Mouse (Mus musculus) stomach, postnatal 0 days (tissue): ENCODE measurements around the gene Borcs5. TPM values are rescaled to one million over a fixed set of nuclear protein-coding genes. Genes with fewer than 3 reads are reported as not detected.

ENCODE experiments used
- ATAC-seq: fragments of 200-750 bp; cut with Nextera tagmentation; 2 replicates; pipeline ENCODE4 v1.8.0; 2017; ENCODE audit not compliant: low FRiP score, low TSS enrichment
- DNase-seq: peaks from one replicate; pipeline ENCODE4 v3.0.0-alpha.2; 2016; ENCODE audit warnings: low spot score
- H3K27ac ChIP-seq: fragments of 300-500 bp; sonication (generic); replicated peaks from 2 replicates; pipeline ENCODE4 v1.5.1; 2014; ENCODE audit warnings: mild to moderate bottlenecking, control low read depth
- H3K27me3 ChIP-seq: fragments of 300-500 bp; sonication (generic); 2 replicates; pipeline ENCODE4 v1.6.1; 2014; ENCODE audit warnings: low read length; ENCODE audit not compliant: control insufficient read depth, insufficient read depth
- H3K36me3 ChIP-seq: fragments of 300-500 bp; sonication (generic); 2 replicates; pipeline ENCODE4 v1.6.1; 2014; ENCODE audit warnings: low read length, mixed read lengths; ENCODE audit not compliant: control insufficient read depth, insufficient read depth
- H3K4me1 ChIP-seq: fragments of 300-500 bp; sonication (generic); replicated peaks from 2 replicates; pipeline ENCODE4 v1.6.1; 2014; ENCODE audit warnings: antibody characterized with exemption; ENCODE audit not compliant: control insufficient read depth, insufficient read depth
- H3K4me2 ChIP-seq: fragments of 300-500 bp; sonication (generic); replicated peaks from 2 replicates; pipeline ENCODE4 v1.6.1; 2014; ENCODE audit warnings: low read depth, mild to moderate bottlenecking, control low read depth, moderate library complexity
- H3K4me3 ChIP-seq: fragments of 300-500 bp; sonication (generic); 2 replicates; pipeline ENCODE4 v1.5.1; 2014; ENCODE audit warnings: low read depth, low read length, control low read depth
- H3K9ac ChIP-seq: fragments of 300-500 bp; sonication (generic); 2 replicates; pipeline ENCODE4 v1.6.1; 2014; ENCODE audit warnings: mild to moderate bottlenecking, low read length, control low read depth, mixed read lengths
- H3K9me3 ChIP-seq: fragments of 300-500 bp; sonication (generic); 2 replicates; pipeline ENCODE4 v1.6.1; 2016; ENCODE audit warnings: low read length; ENCODE audit not compliant: control insufficient read depth
- CTCF ChIP-seq: IDR thresholded peaks from 2 replicates; pipeline ENCODE4 v1.5.1; 2016; ENCODE audit warnings: antibody characterized with exemption, low read depth, mild to moderate bottlenecking, moderate library complexity
- EP300 ChIP-seq: optimal IDR thresholded peaks from 2 replicates; pipeline ENCODE3; 2016; ENCODE audit warnings: antibody characterized with exemption
- WGBS: fragments of 180-500 bp; shearing (Covaris S2); extraction: QIAGEN DNeasy Blood & Tissue Kit; methylation state at CpG from one replicate; pipeline ENCODE4 v1.1.7; 2014; 5-methylcytosine and 5-hydroxymethylcytosine counted together
- polyA plus RNA-seq: library from polyadenylated mRNA; unstranded; fragments of >200 nt; fragmentation: Nextera tagmentation; extraction: Ambion mirVana; gene quantifications from 2 replicates; pipeline ENCODE4 v1.2.1, GENCODE M21; 2015

Gene Borcs5
- polyA plus RNA-seq, 1 experiment from 2014 or later: 17.7 TPM

GRCm38 (mm10) chr6:134717886-134718667 lies 78.8 kb downstream of the Borcs5 start:
- Histone ChIP-seq H3K4me2 (no peak overlapping the region), H3K27ac (no peak overlapping the region), H3K4me1 (no peaks in the 10 kb centered on the region), H3K9me3 (no peaks in the 10 kb centered on the region), H3K9ac (no peak overlapping the region), H3K27me3 (no peaks in the 10 kb centered on the region), H3K36me3 (peaks cover 9% of the 10 kb centered on the region; the same call in 1 of the 2 replicates), H3K4me3 (no peak overlapping the region)
- no peak for TF ChIP-seq CTCF
- no peak for TF ChIP-seq EP300
- ATAC-seq (no peak), DNase-seq (no peak)
- 81% methylated on average over 20 of the region's 20 CpGs for WGBS

GRCm38 (mm10) chr6:134718668-134719065 lies 79.4 kb downstream of the Borcs5 start:
- Histone ChIP-seq H3K27ac (no peak overlapping the region), H3K4me2 (no peak overlapping the region), H3K4me3 (no peak overlapping the region), H3K9ac (no peak overlapping the region), H3K9me3 (no peaks in the 10 kb centered on the region), H3K4me1 (no peaks in the 10 kb centered on the region), H3K36me3 (peaks cover 9% of the 10 kb centered on the region; the same call in 1 of the 2 replicates), H3K27me3 (no peaks in the 10 kb centered on the region)
- ATAC-seq (no peak), DNase-seq (no peak)
- WGBS: 84% methylated on average over 11 of the region's 11 CpGs
- TF ChIP-seq EP300: no peak
- TF ChIP-seq CTCF: no peak

- Histone ChIP-seq H3K4me1 (no peaks in the 10 kb centered on the region), H3K4me2 (no peak overlapping the region), H3K36me3 (peaks cover 9% of the 10 kb centered on the region; the same call in 1 of the 2 replicates), H3K9ac (no peak overlapping the region), H3K9me3 (no peaks in the 10 kb centered on the region), H3K27me3 (no peaks in the 10 kb centered on the region), H3K27ac (no peak overlapping the region), H3K4me3 (no peak overlapping the region)
- ATAC-seq (no peak), DNase-seq (no peak)
- TF ChIP-seq CTCF (no peak), EP300 (no peak)
- WGBS: 85% methylated on average over 5 of the region's 5 CpGs
Measured at GRCm38 (mm10) chr6:134719156-134719555, 79.8 kb downstream of the Borcs5 start.

GRCm38 (mm10) chr6:134720150-134720549 lies 80.8 kb downstream of the Borcs5 start:
- no peak overlapping the region for H3K27ac ChIP-seq
- H3K4me1 ChIP-seq: no peaks in the 10 kb centered on the region
- H3K4me2 ChIP-seq: no peak overlapping the region
- DNase-seq: no peak
- no peaks in the 10 kb centered on the region for H3K27me3 ChIP-seq
- no peak overlapping the region for H3K9ac ChIP-seq
- H3K4me3 ChIP-seq: no peak overlapping the region
- TF ChIP-seq CTCF: no peak
- TF ChIP-seq EP300: no peak
- no peak for ATAC-seq
- H3K9me3 ChIP-seq: no peaks in the 10 kb centered on the region
- H3K36me3 ChIP-seq: peaks cover 13% of the 10 kb centered on the region; the same call in 1 of the 2 replicates
- WGBS: 68% methylated on average over 5 of the region's 5 CpGs

- no peak overlapping the region for H3K9ac ChIP-seq
- ATAC-seq (no peak), DNase-seq (no peak)
- H3K4me1 ChIP-seq: no peaks in the 10 kb centered on the region
- WGBS: 70% methylated on average over 6 of the region's 6 CpGs
- H3K4me3 ChIP-seq: no peak overlapping the region
- H3K27ac ChIP-seq: no peak overlapping the region
- no peak overlapping the region for H3K4me2 ChIP-seq
- no peaks in the 10 kb centered on the region for H3K27me3 ChIP-seq
- TF ChIP-seq EP300 (no peak), CTCF (no peak)
- peaks cover 13% of the 10 kb centered on the region; the same call in 1 of the 2 replicates for H3K36me3 ChIP-seq
- H3K9me3 ChIP-seq: no peaks in the 10 kb centered on the region
Measured at GRCm38 (mm10) chr6:134721729-134722269, 82.5 kb downstream of the Borcs5 start.

- Histone ChIP-seq H3K4me2 (no peak overlapping the region), H3K9me3 (no peaks in the 10 kb centered on the region), H3K9ac (no peak overlapping the region), H3K36me3 (peaks cover 16% of the 10 kb centered on the region; the same call in 1 of the 2 replicates), H3K27me3 (no peaks in the 10 kb centered on the region), H3K27ac (no peak overlapping the region), H3K4me3 (no peak overlapping the region), H3K4me1 (no peaks in the 10 kb centered on the region)
- 85% methylated on average over 8 of the region's 8 CpGs for WGBS
- ATAC-seq: no peak
- no peak for DNase-seq
- TF ChIP-seq CTCF (no peak), EP300 (no peak)
Measured at GRCm38 (mm10) chr6:134722906-134723305, 83.6 kb downstream of the Borcs5 start.
